Mouse (Mus musculus) testis, adult 2 months (tissue): ENCODE measurements around the gene Sparcl1. TPM values are rescaled to one million over a fixed set of nuclear protein-coding genes. Genes with fewer than 3 reads are reported as not detected.

Experiments used
- H3K27ac ChIP-seq: fragments of 200-500 bp; 2 replicates; pipeline ENCODE4 v1.5.1; 2012; ENCODE audit warnings: low read depth, low read length; ENCODE audit not compliant: control insufficient read depth, insufficient read depth
- H3K27me3 ChIP-seq: fragments of 200-500 bp; 2 replicates; pipeline ENCODE4 v1.6.1; 2012; ENCODE audit warnings: mild to moderate bottlenecking, low read length, moderate library complexity; ENCODE audit not compliant: control insufficient read depth, insufficient read depth
- H3K36me3 ChIP-seq: fragments of 200-500 bp; 2 replicates; pipeline ENCODE4 v1.6.1; 2012; ENCODE audit warnings: mild to moderate bottlenecking, low read length; ENCODE audit not compliant: control insufficient read depth, insufficient read depth
- H3K4me1 ChIP-seq: fragments of 200-500 bp; 2 replicates; pipeline ENCODE4 v1.6.1; 2012; ENCODE audit warnings: low read length; ENCODE audit not compliant: control insufficient read depth, insufficient read depth
- H3K4me3 ChIP-seq: fragments of 200-500 bp; 2 replicates; pipeline ENCODE4 v1.5.1; 2012; ENCODE audit warnings: low read depth, mild to moderate bottlenecking, low read length, moderate library complexity, mixed read lengths; ENCODE audit not compliant: control insufficient read depth
- CTCF ChIP-seq: fragments of 200-500 bp; IDR thresholded peaks from 2 replicates; pipeline ENCODE4 v1.5.1; 2012; ENCODE audit warnings: low read depth, mild to moderate bottlenecking, inconsistent platforms, low read length, moderate library complexity; ENCODE audit not compliant: control insufficient read depth, insufficient read depth, insufficient replicate concordance
- POLR2A ChIP-seq: fragments of 200-500 bp; IDR thresholded peaks from 2 replicates; pipeline ENCODE4 v1.6.1; 2012; ENCODE audit warnings: low read depth, mild to moderate bottlenecking, inconsistent platforms, low read length, moderate library complexity; ENCODE audit not compliant: control insufficient read depth
- polyA plus RNA-seq: library from polyadenylated mRNA; depleted of rRNA; stranded (reverse); fragments of >200 nt; gene quantifications from 2 replicates; pipeline ENCODE4 v1.2.3, GENCODE M21; 2012

Gene Sparcl1
- polyA plus RNA-seq, 1 experiment = 15.8 TPM

DNA sequence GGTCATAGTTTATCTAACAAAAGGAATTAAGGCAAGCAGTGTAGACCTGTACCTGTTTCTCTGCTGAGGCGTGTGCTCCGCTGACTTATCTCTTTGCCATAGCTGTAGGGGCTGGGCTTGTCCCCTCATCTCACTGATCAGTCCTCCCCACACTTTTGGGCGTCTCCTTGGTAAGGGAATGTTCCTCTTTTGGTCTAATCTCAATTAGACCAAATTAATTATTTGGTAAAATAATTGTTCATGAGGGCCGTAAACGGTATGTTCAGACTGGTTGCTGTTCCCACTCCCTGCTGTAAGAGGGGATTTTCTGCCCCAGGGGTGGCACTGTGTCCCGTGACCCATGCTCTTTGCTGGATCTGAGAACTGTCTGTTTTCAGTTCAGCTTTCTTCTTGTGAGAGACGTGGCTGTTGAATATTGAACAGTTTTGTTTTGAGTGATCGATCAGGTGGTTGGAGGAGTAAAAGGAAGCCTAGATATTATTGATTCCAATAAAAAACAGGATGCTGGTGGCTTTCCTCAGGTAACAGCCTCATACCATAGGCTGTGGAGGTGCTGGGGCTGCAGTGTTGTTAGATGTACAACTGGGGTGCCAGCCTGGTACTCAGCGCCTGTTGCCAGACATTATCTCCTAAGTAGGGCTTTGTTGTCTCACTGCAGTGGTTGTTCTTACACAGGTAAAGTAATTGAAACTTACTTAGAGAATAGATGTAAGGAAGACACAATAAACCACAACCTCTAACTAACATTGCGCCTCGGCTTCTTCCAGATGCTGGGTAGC, 50.6 kb downstream of the Sparcl1 start:
- no peaks in the 10 kb centered on the region for H3K4me1 ChIP-seq
- TF ChIP-seq POLR2A (no peak), CTCF (no peak)
- no peak overlapping the region for H3K4me3 ChIP-seq
- H3K27me3 ChIP-seq = no peaks in the 10 kb centered on the region
- H3K27ac ChIP-seq = peak overlapping the region; percentile 53
- H3K36me3 ChIP-seq = peaks cover 4% of the 10 kb centered on the region

DNA sequence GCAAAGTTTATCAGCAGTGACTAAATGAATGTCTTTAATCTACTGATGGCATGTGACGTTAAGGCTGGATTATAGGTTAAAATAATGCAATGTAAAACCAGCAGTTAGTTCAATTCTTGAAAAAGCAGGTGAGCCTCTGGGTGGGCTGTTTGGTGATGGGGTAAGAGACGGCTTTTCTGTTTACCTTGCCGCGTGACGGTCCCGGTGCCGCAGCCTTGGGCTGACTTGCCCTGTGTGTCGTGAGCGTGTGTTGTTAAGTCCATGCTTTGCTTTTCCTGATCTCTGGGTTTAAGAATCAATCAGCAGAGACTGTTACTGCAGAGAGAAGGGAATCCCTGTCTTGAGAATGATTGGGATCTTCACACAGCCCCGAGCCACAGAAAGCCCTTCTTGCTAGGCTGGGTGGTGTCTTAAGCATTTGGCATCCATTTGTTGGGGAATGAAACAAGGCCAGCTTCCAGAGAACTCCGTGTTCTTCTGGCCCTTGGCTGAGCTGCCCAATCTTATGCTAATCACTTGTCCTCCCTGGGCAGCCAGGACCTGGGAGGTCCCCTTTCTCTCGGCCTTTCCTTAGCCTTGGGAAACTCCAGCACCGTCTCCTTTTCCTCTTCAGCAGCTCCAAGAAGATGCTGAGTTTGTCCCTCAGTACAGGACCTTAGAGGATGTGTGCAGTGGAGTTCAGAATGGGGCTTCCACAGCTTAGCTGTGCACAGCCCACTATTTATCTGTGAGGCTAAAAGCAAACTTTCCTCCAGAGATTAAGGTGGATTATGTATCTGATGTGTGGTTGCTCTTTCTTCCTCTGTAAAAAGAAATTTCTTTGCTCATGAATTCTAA, 51.4 kb downstream of the Sparcl1 start:
- H3K4me1 ChIP-seq = no peaks in the 10 kb centered on the region
- TF ChIP-seq POLR2A (no peak), CTCF (no peak)
- no peaks in the 10 kb centered on the region for H3K27me3 ChIP-seq
- H3K4me3 ChIP-seq = no peak overlapping the region
- H3K36me3 ChIP-seq = peaks cover 4% of the 10 kb centered on the region
- peak overlapping the region; percentile 53 for H3K27ac ChIP-seq

DNA sequence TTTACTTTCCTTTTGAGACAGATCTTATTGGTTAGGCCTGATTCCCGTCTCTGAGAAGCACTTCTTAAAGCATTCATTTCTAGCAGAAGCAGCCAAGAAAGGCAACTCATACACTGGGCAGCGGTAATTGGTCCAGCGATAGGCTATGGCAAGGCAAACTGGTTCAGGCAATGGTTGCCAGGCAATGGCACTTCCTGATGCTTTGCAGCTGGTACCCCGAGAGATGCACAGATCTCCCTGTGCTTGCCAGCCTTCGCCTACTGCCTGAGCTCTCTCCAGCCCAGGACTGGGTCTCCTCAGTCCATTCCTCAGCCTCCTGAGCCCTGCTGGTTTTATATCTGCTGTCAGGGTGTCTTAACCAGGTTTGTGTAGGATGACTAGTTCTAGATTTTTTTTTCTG, 53.1 kb downstream of the Sparcl1 start:
- Histone ChIP-seq H3K4me3 (no peak overlapping the region), H3K36me3 (peaks cover 4% of the 10 kb centered on the region), H3K27me3 (no peaks in the 10 kb centered on the region), H3K4me1 (no peaks in the 10 kb centered on the region), H3K27ac (no peak overlapping the region)
- TF ChIP-seq POLR2A = no peak
- TF ChIP-seq CTCF = no peak

- TF ChIP-seq POLR2A (no peak), CTCF (no peak)
- Histone ChIP-seq H3K36me3 (peaks cover 2% of the 10 kb centered on the region), H3K4me1 (no peaks in the 10 kb centered on the region), H3K27me3 (no peaks in the 10 kb centered on the region), H3K27ac (peak overlapping the region; percentile 16; the same call in 1 of the 2 replicates), H3K4me3 (no peak overlapping the region)
Measured at GRCm38 (mm10) chr5:104059628-104060027, 53.9 kb downstream of the Sparcl1 start.

DNA sequence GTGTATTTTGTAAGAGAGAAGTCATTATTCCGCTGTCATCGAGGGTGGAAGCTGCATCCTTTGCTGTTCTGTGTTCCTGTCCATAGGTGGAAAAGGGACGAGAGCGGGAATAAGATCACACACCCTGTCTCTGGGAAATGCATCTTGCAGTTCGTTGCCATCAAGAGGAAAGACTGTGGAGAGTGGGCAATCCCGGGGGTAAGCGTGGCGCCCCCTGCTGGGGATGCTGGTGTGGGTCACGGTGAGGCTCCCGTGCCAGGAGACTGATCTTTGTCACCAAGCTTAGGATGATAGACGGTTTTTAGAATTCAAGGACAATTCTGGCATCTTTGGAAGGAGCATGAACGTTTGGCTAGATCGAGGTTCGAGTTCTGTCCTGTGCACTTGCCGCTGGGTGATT, 55.5 kb downstream of the Sparcl1 start:
- Histone ChIP-seq H3K4me3 (no peak overlapping the region), H3K36me3 (peaks cover 2% of the 10 kb centered on the region), H3K27me3 (no peaks in the 10 kb centered on the region), H3K4me1 (no peaks in the 10 kb centered on the region; the same call in 1 of the 2 replicates), H3K27ac (no peak overlapping the region)
- TF ChIP-seq CTCF (peak; percentile 75; the same call in 1 of the 2 replicates), POLR2A (no peak)

DNA sequence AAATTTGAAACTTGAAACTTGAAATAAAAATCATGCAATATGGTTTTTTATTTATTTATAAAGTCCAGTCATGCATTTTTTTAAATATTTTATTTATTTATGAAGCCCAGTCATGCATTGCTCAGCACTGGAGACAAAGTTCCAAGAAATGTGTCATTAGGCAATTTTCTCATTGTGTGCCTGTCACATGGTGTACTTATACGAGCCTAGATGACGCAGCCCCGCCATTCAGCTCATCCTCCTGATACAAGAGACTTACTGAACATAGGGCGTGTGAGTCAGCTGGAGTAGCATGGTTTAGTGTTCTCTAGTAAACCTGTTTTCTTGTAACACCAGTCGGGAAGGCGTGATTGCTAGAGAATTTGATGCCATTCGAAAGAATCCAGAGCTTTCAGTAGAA, 57.2 kb downstream of the Sparcl1 start:
- Histone ChIP-seq H3K36me3 (peaks cover 3% of the 10 kb centered on the region), H3K4me1 (no peaks in the 10 kb centered on the region; the same call in 1 of the 2 replicates), H3K27ac (no peak overlapping the region), H3K4me3 (no peak overlapping the region), H3K27me3 (no peaks in the 10 kb centered on the region)
- TF ChIP-seq CTCF = no peak
- TF ChIP-seq POLR2A = no peak

DNA sequence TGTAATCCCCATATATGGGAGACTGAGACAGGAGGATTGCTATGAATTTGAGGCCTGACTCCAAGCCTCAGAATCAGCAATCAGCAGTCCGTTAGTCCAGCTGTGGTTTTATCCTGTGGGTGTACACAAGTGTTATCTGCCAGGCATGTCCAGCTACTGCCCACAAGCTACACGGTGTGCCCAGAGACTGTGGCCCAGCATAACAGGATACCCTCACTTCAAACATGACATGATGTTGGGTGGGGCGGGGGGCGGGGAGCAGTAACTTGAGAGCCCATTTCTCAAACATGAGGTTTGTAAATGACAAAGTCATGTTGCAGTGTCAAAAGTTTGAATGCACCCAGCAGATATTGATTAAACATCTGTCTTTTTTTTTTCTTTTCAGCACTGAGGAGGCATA, 57.7 kb downstream of the Sparcl1 start:
- Histone ChIP-seq H3K36me3 (peaks cover 3% of the 10 kb centered on the region), H3K27ac (no peak overlapping the region), H3K4me3 (no peak overlapping the region), H3K27me3 (no peaks in the 10 kb centered on the region), H3K4me1 (no peaks in the 10 kb centered on the region; the same call in 1 of the 2 replicates)
- TF ChIP-seq POLR2A (no peak), CTCF (no peak)
